Mouse (Mus musculus): Measurements from ENCODE around the gene Tagln2.

Tagln2 gene

DNA sequence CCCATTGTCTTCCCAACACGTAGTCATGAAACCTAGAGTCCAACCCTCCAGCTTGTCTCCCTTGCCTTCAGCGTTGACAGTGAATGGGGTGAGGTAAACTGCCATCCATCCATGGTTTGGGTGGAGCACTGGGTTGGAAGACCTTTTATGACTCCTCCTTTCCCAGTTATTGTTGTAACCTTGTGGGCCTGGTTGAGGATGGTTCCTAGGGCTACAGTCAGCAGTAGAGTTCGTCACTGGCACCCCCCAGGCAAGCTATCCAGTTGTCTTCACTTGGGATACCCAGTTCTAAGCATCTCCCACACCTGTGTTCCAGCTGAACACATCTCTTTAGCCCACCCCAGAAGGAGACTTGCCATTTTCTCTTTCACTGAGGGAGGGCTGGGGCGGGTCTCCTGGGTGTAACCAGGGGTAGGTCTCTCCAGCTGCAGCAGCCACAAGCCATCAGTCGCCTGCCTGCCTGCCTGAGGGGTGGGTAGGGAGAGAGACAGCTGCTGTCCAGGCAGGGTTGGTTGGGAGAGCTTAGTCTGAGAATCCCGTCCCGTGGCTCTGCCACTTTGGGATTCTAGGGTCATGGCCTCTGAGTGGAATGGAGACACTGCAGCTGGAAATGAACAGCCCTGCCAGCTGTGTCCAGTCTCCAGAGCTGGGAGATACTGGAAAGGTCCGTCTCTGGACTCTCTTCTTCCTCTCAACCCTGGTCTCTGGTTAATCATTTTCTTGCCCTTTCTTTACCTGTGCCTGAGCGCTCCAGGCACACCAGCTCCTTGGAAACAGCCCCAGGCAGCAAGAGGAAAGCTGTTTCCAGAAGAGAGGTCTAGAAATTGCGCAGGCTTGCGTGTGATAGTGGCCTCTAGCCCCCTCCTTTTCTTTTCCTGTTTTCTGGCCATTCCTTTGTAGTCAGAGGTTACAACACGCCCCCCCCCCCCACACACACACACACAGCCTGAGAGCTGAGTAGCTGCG, 2.6 kb downstream of the Tagln2 start:
- no peak for DNase-seq (ENCODE audit: extremely low spot score, low spot score)

DNA sequence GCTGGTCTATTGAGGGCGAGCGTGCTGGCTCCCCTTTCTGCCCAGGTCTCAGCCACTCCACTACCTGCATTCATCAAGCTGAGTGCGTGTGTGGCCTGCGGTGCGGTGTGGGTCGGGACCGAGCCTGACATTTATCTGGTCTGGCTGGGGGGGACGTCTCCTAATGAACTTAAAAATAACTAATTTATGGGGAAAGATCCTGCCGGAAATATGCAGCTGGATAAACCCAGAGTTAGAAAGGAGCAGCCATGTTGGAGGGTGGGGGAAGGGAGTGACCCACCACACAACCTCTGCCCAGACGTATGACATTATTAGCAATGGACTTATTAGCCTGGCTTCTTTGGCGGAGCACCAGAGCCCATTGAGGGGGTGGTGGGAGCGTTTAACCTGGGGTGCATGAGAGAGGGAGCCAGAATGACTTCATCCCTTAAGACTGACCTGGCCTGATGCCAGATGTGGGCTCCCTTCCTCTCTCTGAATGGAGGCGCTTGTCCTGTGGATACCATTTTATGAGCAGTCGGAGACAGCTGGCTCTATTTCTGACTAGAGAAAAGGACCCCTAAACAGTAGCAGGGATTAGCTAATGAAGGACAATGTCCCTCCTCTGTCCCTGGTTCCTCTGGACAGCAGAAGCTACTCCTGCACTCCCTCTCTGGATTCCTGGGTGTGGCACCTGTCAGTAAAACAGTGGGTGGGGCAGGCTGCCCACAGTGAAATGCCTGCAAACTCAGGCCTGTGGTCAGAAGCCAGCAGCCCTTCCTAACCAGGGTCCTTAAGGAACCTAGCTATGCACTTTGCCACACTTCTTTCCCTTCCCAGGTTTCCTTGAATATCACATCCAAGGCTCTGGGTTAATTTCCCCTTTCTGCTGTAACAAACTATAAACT, 3.5 kb downstream of the Tagln2 start:
- DNase-seq (ENCODE audit: extremely low spot score, low spot score) = no peak

DNA sequence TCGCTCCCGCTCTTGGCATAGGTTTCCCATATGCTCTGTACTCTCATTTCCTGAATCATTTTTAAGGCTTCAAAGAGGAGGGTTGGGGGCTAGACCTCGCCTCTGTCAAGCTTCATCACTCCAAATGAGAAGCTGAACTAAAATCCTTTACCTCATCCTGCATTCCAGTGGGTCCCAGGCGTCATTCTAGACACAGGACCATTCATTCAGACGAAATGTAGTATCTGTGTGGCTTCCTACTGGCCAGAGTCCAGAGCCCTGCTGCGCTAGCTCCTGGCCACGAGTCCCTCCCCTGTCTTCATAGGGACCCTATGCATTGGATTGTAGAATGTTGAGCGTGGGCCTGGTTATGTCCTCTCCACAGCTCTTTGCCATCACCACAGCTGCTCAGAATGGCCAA, 4.9 kb downstream of the Tagln2 start:
- no peak for DNase-seq (ENCODE audit: extremely low spot score, low spot score)

- DNase-seq (ENCODE audit: extremely low spot score, low spot score) = no peak
Observed at GRCm38 (mm10) chr1:172507001-172507400, 7.2 kb downstream of the Tagln2 start.

- no peak for DNase-seq (ENCODE audit: extremely low spot score, low spot score)
Observed at GRCm38 (mm10) chr1:172507701-172508100, 7.9 kb downstream of the Tagln2 start.

DNA sequence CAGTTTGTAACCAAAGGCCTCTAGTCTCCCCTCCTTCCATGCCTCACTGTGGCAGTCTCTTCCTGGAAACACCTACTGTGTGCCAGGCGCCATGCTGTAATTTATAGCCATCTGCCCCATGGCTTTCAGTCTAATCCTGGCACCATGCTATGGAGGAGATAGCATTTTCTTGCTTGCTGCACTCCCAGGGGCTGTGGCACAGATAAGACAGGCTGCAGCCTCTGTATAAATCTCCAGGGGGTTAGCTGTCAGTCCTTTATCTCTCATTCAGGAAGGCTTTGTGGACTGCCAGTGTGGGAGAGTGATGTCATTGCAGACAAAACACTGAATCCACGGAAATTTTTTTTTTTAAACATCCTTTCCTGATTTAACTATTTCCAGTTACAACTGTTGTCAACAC, 8.3 kb downstream of the Tagln2 start:
- DNase-seq (ENCODE audit: extremely low spot score, low spot score) = no peak

DNA sequence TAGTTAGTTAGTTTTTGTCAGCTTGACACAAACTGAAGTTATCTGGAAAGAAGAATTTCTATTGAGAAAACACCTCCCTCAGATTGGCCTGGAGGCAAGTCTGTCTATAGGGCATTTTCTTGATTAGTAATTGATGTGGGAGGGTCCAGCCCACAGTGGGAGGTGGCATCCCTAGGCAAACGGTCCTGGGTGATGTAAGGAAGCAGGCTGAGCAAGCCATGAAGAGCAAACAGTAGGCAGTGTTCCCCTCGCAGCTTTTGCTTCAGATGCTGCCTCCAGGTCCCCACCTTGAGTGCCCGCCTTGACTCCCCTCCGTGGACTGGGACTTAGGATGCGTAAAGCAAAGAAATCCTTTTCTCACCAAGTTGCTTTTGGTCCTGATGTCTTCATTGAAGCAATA, 9.4 kb downstream of the Tagln2 start:
- DNase-seq (ENCODE audit: extremely low spot score, low spot score) = no peak

DNA sequence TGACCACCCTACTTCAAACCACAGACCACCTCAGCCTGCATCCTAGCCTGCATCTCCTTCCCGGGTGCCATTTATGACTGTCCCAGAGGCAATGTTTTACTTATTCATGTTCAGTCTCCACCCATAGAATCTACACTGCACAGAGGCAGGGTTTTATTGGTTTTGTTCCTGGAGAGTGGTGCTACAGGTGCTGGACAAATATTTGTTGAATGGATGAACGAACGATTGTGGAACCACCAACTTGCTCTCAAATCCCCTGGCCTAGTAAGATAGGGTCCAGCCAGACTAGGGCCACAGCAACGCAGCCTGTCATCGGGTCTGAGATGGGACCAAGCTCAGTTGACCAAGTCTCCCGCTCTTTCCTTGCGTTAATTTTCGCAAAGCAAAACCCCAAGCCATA, 10.1 kb downstream of the Tagln2 start:
- DNase-seq (ENCODE audit: extremely low spot score, low spot score) = no peak

- no peak for DNase-seq (ENCODE audit: extremely low spot score, low spot score)
Observed at GRCm38 (mm10) chr1:172510421-172510972, 10.7 kb downstream of the Tagln2 start.

DNA sequence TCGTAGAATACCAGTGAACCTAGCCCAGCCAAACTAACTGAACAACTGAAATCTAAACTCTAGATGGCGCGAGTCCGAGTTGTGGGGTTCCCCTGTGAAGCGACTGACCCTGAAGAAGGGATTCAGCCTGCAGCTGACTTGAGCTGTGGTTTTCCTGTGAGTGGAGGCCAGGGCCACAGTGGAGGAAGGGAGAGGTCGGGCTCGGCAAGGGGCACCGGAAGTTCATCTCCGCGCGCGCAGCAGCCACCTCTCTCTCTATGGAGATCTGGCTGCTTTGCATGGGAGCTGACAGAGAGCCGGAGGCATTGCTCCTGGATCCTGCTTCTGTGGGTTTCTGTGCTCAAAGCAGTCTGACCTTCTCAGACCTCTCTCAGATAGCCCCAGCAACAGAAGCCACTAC, 13.1 kb downstream of the Tagln2 start:
- DNase-seq (ENCODE audit: extremely low spot score, low spot score) = peak; percentile 43

- no peak for DNase-seq (ENCODE audit: extremely low spot score, low spot score)
Observed at GRCm38 (mm10) chr1:172513525-172514212, 13.8 kb downstream of the Tagln2 start.

DNA sequence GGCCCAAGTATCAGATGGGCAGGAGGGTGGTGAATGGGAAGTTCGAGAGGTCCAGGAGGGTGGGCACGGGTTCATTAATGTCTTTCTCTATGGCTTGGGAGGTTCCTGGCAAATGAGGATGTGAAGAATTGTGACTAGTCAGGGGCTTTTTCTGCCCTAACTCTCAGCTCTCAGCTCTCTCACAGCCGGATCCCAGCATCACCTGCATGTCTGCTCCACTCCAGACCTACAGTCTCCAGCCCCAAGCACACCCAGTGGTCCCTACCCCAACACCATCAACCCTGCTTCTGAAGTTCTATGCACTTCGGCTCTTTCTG, 14.3 kb downstream of the Tagln2 start:
- DNase-seq (ENCODE audit: extremely low spot score, low spot score) = no peak

DNA sequence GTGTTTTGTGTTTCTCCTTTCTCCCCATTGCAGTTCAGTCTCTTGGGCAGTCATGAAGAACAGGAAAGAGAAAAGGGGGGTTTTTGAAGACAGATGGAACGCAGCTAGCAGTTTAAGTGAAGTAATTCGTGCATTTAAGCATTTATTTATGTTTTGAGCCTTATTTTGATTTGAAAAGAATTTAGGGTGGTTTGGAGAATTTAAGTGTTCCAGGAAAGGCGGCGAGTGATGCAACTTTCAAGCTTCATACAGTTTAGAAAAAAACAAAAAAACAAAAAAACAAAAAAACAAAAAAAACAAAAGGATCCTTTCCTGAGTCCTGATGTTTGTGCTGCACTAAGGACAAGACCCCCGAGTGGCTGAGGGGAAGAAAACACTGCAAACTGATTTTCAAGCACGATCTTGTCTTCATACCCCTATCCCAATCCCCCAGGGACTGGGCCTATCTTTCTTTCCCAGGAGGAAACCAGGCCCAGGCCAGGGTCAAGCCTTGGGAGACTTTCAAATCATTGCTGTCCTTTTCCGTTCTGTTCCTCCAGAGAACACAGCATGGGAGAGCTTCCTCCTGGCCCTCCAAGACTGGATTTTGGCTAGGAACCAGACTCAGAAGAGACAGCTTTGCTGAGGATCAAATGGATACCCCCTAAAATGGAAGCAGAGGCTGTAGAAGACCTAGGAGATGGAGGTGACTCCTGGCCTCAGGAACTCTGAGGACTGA, 14.9 kb downstream of the Tagln2 start:
- DNase-seq (ENCODE audit: extremely low spot score, low spot score) = no peak

DNA sequence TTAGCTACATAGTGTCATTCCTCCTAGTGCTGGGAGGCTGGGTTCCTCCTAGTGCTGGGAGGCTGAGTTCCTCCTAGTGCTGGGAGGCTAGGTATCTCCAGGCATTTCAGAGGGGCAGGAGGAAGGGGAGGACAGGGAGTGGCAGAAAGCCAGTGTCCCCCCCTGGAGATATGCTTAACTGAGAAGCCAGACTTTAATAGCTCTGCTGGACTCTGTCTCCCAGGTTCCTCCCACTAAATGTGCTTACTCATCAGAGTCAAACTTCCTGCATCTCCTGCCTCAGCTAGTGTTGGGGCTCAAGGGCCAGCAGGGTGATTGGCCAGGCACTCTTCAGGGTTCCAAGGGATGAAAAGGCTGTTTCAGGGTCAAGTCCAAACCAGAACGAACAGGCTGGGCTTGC, 15.5 kb downstream of the Tagln2 start:
- DNase-seq (ENCODE audit: extremely low spot score, low spot score) = no peak

GRCm38 (mm10) chr1:172518013-172518412, 18.2 kb downstream of the Tagln2 start:
- DNase-seq (ENCODE audit: extremely low spot score, low spot score) = no peak

- DNase-seq (ENCODE audit: extremely low spot score, low spot score) = no peak
Observed at GRCm38 (mm10) chr1:172519644-172520043, 19.8 kb downstream of the Tagln2 start.

- DNase-seq (ENCODE audit: extremely low spot score, low spot score) = peak; percentile 93
Observed at GRCm38 (mm10) chr1:172520576-172521440, 21.0 kb downstream of the Tagln2 start, which contains the start of gene Cfap45. Gene Cfap45, plus strand, starts transcription at chr1:172520801.

- DNase-seq (ENCODE audit: extremely low spot score, low spot score) = no peak
Observed at GRCm38 (mm10) chr1:172522524-172522923, 22.7 kb downstream of the Tagln2 start.

DNA sequence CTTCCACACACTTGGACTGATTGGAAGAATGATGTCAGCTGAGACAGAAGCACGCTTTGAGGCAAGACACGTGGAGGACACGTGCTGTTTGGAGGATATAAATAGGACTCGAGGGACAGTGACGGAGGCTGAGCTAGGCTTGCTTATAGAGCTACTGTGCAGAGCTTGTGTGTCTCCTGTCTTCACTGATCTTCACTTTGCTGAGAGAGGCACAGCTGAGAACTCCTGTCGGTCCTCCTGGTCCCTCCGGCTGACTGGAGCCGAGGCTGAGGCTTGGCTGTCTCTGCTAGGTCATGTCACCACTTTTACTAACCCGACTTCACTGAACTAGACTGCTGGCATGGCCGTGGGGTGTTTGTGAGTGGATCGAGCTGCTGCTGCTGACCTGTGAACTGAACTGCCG, 23.9 kb downstream of the Tagln2 start:
- DNase-seq (ENCODE audit: extremely low spot score, low spot score) = no peak

All from neural tube, embryonic 10.5 days (tissue).